Mouse (Mus musculus): ENCODE measurements around the gene Gm20388. TPM values are rescaled to one million over a fixed set of nuclear protein-coding genes. Genes with fewer than 3 reads are reported as not detected.

The Gm20388 gene
- polyA plus RNA-seq, 1 experiment from 2014 or later, result 7.4 TPM

- 0% methylated on average over 66 of the region's 72 CpGs for WGBS
- Histone ChIP-seq H3K27me3 (peaks cover 6% of the 10 kb centered on the region; the same call in 1 of the 2 replicates), H3K27ac (no peak overlapping the region), H3K9ac (peak overlapping the region; percentile 44), H3K36me3 (no peaks in the 10 kb centered on the region), H3K9me3 (replicated peaks) (no peaks in the 10 kb centered on the region), H3K4me1 (peaks cover 69% of the 10 kb centered on the region), H3K4me2 (peak overlapping the region; percentile 98), H3K4me3 (replicated peaks) (peak overlapping the region; percentile 60)
- ATAC-seq (replicated peaks; ENCODE audit: low FRiP score), result peak; percentile 53
These were observed 1996.2 kb downstream of the Gm20388 start for GRCm38 (mm10) chr8:121906542-121907512.

- under 1% methylated on average over 61 of the region's 61 CpGs for WGBS
- H3K4me3 ChIP-seq (replicated peaks), result peak within 1 kb of the TSS; percentile 60
- H3K9ac ChIP-seq, result peak within 1 kb of the TSS; percentile 44
- no peaks in the 10 kb centered on the region for H3K9me3 ChIP-seq (replicated peaks)
- H3K4me1 ChIP-seq, result peaks cover 60% of the 10 kb centered on the region
- H3K36me3 ChIP-seq, result no peaks in the 10 kb centered on the region
- no peak within 1 kb of the TSS for H3K27ac ChIP-seq
- peak within 1 kb of the TSS; percentile 98 for H3K4me2 ChIP-seq
- H3K27me3 ChIP-seq, result peaks cover 9% of the 10 kb centered on the region; the same call in 1 of the 2 replicates
- peak; percentile 88 for ATAC-seq (replicated peaks; ENCODE audit: low FRiP score)
These were observed 1997.1 kb downstream of the Gm20388 start, which contains the start of gene Slc7a5 for GRCm38 (mm10) chr8:121907587-121908248. TSS of gene Slc7a5 (minus strand) at chr8:121907694.

- Histone ChIP-seq H3K27me3 (peaks cover 9% of the 10 kb centered on the region; the same call in 1 of the 2 replicates), H3K9me3 (replicated peaks) (no peaks in the 10 kb centered on the region), H3K27ac (no peak overlapping the region), H3K36me3 (no peaks in the 10 kb centered on the region), H3K4me1 (peaks cover 54% of the 10 kb centered on the region), H3K4me3 (replicated peaks) (peak overlapping the region; percentile 60), H3K9ac (no peak overlapping the region), H3K4me2 (peak overlapping the region; percentile 98)
- ATAC-seq (replicated peaks; ENCODE audit: low FRiP score), result no peak
- WGBS, result 37% methylated on average over 8 of the region's 8 CpGs
These were observed 1997.9 kb downstream of the Gm20388 start for GRCm38 (mm10) chr8:121908378-121909147.

- H3K4me3 ChIP-seq (replicated peaks), result no peak overlapping the region
- H3K27ac ChIP-seq, result no peak overlapping the region
- no peak overlapping the region for H3K4me2 ChIP-seq
- H3K9me3 ChIP-seq (replicated peaks), result no peaks in the 10 kb centered on the region
- no peak overlapping the region for H3K9ac ChIP-seq
- ATAC-seq (replicated peaks; ENCODE audit: low FRiP score), result no peak
- peaks cover 50% of the 10 kb centered on the region for H3K4me1 ChIP-seq
- peaks cover 9% of the 10 kb centered on the region; the same call in 1 of the 2 replicates for H3K27me3 ChIP-seq
- WGBS, result 65% methylated on average over 8 of the region's 8 CpGs
- H3K36me3 ChIP-seq, result no peaks in the 10 kb centered on the region
These were observed 1998.5 kb downstream of the Gm20388 start for GRCm38 (mm10) chr8:121909148-121909541.

DNA sequence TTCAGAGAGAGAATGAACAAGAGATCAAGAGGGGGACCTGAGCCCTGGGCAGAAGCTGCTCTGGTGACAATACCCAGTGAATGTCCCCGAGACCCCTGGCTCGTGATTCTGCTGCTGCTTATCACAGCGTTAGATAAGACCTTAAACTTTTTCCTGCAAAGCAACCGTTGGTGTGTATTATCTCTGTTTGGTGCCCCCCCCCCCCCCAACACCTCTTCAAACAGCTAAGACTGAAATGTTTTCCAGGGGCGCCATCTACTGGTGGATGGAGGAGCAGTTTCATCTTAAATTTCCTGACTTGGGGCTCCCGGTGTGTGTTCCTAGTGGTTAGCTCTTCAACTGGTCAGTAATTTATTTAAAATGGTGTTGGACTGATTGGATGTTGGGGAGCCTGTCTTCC lies 1999.0 kb downstream of the Gm20388 start:
- ATAC-seq (replicated peaks; ENCODE audit: low FRiP score), result no peak
- Histone ChIP-seq H3K4me3 (replicated peaks) (no peak overlapping the region), H3K36me3 (no peaks in the 10 kb centered on the region), H3K4me1 (peaks cover 45% of the 10 kb centered on the region), H3K9ac (no peak overlapping the region), H3K27me3 (peaks cover 9% of the 10 kb centered on the region; the same call in 1 of the 2 replicates), H3K9me3 (replicated peaks) (no peaks in the 10 kb centered on the region), H3K4me2 (no peak overlapping the region), H3K27ac (no peak overlapping the region)
- 7% methylated on average over 6 of the region's 6 CpGs for WGBS

- no peak for ATAC-seq (replicated peaks; ENCODE audit: low FRiP score)
- H3K27ac ChIP-seq, result no peak overlapping the region
- no peaks in the 10 kb centered on the region for H3K9me3 ChIP-seq (replicated peaks)
- H3K4me2 ChIP-seq, result no peak overlapping the region
- no peaks in the 10 kb centered on the region for H3K36me3 ChIP-seq
- no peak overlapping the region for H3K9ac ChIP-seq
- peaks cover 28% of the 10 kb centered on the region for H3K4me1 ChIP-seq
- 91% methylated on average over 6 of the region's 6 CpGs for WGBS
- H3K4me3 ChIP-seq (replicated peaks), result no peak overlapping the region
- H3K27me3 ChIP-seq, result peaks cover 9% of the 10 kb centered on the region; the same call in 1 of the 2 replicates
These were observed 2000.8 kb downstream of the Gm20388 start for GRCm38 (mm10) chr8:121911400-121911799.

DNA sequence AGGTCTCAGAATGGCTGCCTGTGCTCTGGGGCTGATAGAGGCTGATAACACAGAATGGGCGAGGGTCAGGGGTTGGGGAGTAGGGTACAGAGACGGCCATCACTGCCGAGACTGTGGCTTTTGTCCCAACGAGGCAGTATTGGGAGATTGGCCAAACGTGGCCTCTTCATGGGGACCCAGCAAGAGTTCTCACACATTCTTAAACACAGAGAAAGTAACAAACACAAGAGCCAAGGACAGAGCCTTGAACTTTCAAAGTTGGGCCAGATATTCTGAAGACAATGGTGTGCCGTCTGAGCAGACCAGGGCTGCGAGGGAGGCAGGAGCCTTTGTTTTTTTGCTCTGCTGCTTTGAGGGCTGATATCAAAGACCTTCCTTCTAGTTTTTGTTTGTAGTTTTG lies 2001.3 kb downstream of the Gm20388 start:
- Histone ChIP-seq H3K36me3 (no peaks in the 10 kb centered on the region), H3K4me3 (replicated peaks) (no peak overlapping the region), H3K4me1 (peaks cover 22% of the 10 kb centered on the region), H3K9me3 (replicated peaks) (no peaks in the 10 kb centered on the region), H3K9ac (no peak overlapping the region), H3K27ac (no peak overlapping the region), H3K4me2 (no peak overlapping the region), H3K27me3 (peaks cover 9% of the 10 kb centered on the region; the same call in 1 of the 2 replicates)
- WGBS, result 78% methylated on average over 7 of the region's 7 CpGs
- ATAC-seq (replicated peaks; ENCODE audit: low FRiP score), result no peak

DNA sequence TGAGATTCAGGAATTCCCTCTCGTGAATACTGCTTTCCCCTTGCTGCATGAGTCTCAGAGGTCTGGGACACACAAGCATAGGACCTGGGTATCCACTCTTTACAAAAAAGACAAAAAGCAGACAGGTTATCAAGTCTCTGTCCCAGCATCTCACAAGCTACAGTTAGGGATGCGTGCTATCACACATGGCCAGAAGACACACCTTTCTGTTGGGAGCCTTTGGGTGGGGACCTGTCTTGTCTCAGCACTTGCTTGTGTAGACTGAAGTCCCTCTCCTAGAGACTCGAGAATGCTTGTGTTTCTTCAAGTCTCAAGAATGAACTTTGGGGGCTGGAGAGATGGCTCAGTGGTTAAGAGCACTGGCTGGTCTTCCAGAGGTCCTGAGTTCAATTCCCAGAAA lies 2002.2 kb downstream of the Gm20388 start:
- Histone ChIP-seq H3K4me3 (replicated peaks) (no peak overlapping the region), H3K9me3 (replicated peaks) (no peaks in the 10 kb centered on the region), H3K27ac (no peak overlapping the region), H3K27me3 (peaks cover 9% of the 10 kb centered on the region; the same call in 1 of the 2 replicates), H3K4me1 (peaks cover 19% of the 10 kb centered on the region), H3K4me2 (no peak overlapping the region), H3K36me3 (no peaks in the 10 kb centered on the region), H3K9ac (no peak overlapping the region)
- WGBS, result 77% methylated on average over 3 of the region's 3 CpGs
- ATAC-seq (replicated peaks; ENCODE audit: low FRiP score), result no peak

GRCm38 (mm10) chr8:121913378-121913777 lies 2002.7 kb downstream of the Gm20388 start:
- H3K9ac ChIP-seq, result no peak overlapping the region
- no peak overlapping the region for H3K27ac ChIP-seq
- H3K9me3 ChIP-seq (replicated peaks), result no peaks in the 10 kb centered on the region
- no peak for ATAC-seq (replicated peaks; ENCODE audit: low FRiP score)
- H3K4me1 ChIP-seq, result peaks cover 14% of the 10 kb centered on the region
- H3K27me3 ChIP-seq, result peaks cover 9% of the 10 kb centered on the region; the same call in 1 of the 2 replicates
- no peak overlapping the region for H3K4me2 ChIP-seq
- H3K36me3 ChIP-seq, result no peaks in the 10 kb centered on the region
- 79% methylated on average over 8 of the region's 8 CpGs for whole genome bisulfite sequencing
- H3K4me3 ChIP-seq (replicated peaks), result no peak overlapping the region

DNA sequence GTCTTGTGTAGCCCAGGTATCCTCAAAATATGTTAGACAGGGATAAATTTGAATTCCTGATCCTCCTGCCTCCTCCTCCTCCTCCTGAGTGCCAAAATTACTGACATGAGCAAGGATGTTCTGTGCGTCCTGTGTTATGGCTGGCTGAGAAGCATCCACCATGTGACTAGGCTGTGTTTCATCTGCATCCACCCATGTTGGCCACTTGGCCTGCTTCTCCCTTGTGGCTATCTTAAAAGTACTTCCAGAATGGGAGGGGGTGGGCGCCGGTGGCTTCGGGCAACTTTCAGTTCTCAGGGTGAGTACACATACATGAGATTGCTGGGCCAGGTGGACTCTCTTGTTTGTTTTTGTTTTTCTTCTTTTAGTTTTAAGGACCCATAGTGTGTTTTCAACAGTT lies 2008.5 kb downstream of the Gm20388 start:
- Histone ChIP-seq H3K4me3 (replicated peaks) (no peak overlapping the region), H3K9me3 (replicated peaks) (no peaks in the 10 kb centered on the region), H3K4me1 (peaks cover 33% of the 10 kb centered on the region), H3K4me2 (no peak overlapping the region), H3K27ac (0 out of 2 replicates have a peak overlapping the region, but pooled peaks have one; percentile 10), H3K27me3 (no peaks in the 10 kb centered on the region), H3K36me3 (no peaks in the 10 kb centered on the region), H3K9ac (no peak overlapping the region)
- ATAC-seq (replicated peaks; ENCODE audit: low FRiP score), result no peak; the same call in 1 of the 2 replicates
- 46% methylated on average over 4 of the region's 4 CpGs for WGBS

- Histone ChIP-seq H3K27me3 (no peaks in the 10 kb centered on the region), H3K9ac (no peak overlapping the region), H3K9me3 (replicated peaks) (no peaks in the 10 kb centered on the region), H3K4me1 (peaks cover 33% of the 10 kb centered on the region), H3K4me2 (no peak overlapping the region), H3K36me3 (no peaks in the 10 kb centered on the region), H3K27ac (peak overlapping the region; percentile 10; the same call in 1 of the 2 replicates), H3K4me3 (replicated peaks) (no peak overlapping the region)
- WGBS, result 27% methylated on average over 3 of the region's 3 CpGs
- ATAC-seq (replicated peaks; ENCODE audit: low FRiP score), result peak; percentile 55
These were observed 2009.1 kb downstream of the Gm20388 start for GRCm38 (mm10) chr8:121919731-121920130.
